Mouse (Mus musculus) natural killer cell, adult 2 months (primary cell): ENCODE measurements around the gene Dppa4.

Experiments
- DNase-seq, 2 experiments: peaks; one replicate each; pipeline ENCODE4 v3.0.0; 2022; ENCODE audit warnings: low spot score in 2 of 2

Dppa4 gene

DNA sequence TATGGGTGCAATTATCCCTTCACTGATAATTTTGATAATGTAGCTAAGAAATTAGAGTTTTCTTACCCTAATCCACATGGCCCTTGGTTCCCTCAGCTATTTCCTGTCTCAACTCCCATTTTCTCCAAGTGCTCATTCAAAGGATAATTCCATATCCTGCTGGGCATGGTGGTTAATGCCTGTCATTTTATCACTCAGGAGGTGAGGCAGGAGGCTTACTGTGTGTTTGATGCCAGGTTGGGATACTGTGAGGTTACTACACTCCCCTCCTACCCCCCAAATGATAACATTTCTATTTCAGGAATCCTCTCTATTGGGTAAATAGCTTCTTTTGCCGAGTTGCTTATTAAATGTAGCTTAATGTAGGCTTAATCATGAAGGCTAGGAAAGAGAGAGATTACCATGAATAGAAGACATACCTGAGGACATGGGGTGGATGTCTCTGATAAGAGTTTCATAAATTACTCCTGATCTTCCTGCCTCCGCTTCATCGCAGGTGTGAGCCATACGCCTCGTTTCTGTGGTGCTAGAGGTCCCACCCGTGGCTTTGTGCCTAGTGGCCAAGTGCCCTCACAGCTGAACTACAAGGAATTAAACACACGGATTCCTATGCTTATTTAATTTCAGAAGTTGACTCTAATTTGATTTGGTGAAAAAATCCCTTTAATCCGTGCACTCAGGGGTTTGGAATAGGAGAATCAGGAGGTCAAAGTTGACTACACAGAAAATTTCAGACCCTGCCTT lies 40.2 kb downstream of the Dppa4 start:
- DNase-seq: no peak

- DNase-seq: no peak
Observed at GRCm38 (mm10) chr16:48326903-48327302, 43.4 kb downstream of the Dppa4 start.

GRCm38 (mm10) chr16:48328420-48328819 lies 44.9 kb downstream of the Dppa4 start:
- no peak for DNase-seq

DNA sequence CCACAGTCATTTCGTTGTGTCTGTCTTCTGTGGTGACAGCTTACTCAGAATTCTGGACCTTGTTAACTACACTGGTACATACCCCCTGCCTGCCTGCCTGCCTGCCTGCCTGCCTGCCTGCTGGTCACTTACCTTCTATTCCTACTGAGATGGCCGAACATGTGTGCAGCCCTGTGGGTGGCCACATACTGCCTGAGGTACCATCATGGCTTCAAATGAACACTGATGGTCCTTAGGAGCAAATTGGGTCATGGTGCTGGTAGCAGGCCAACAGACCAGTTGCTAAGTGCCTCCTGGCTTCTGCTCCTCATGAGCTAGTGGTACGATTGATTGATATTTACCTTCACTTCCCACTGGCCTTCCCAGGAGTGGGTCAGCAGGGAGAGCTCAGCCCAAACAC lies 48.3 kb downstream of the Dppa4 start:
- DNase-seq: no peak

- DNase-seq: no peak
Observed at GRCm38 (mm10) chr16:48335326-48335725, 51.8 kb downstream of the Dppa4 start.
